Mouse (Mus musculus): ENCODE data around the gene Mylk2.

Gene Mylk2

DNA sequence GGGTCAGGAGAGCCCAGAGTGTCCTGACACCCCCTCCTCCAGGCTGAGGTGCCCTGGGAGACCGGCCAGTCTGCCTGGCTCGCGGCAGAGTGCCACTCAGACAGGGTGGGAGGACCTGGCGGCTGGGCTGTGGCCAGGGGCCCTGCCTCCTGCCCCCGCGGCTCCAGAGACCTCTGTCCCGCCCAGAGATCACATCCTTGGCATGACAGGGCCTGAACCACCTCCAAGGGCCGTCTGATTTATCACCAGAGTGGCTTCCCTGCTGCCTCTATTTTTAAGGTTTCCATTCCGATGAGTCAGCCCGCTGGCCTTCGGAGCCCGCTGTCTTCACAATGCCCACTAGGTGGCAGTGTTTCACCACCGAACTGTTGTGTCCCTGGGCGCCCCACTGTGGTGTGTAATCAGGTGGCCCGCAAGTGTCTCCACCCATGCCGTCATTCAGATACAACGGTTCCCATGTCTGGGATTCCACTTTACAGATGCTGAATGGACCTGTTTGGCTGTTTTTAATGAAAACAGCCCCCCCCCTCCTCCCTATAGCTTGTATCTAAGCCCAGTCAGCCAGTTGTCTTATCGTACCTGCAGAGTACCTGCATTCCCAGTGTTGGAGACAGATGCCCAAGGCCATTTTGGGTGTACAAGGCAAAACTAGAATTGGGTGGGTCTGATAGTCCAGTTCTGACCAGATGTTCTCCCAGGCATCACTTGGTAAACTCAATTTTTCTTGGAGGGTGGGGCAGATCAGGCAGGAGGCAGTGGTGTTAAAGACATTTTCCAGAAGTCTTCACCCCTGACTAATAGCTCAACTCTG, 3.4 kb downstream of the Mylk2 start:
- DNase-seq (ENCODE audit: low spot score): peak; percentile 78

- DNase-seq (ENCODE audit: low spot score): no peak
These were observed 4.3 kb downstream of the Mylk2 start for GRCm38 (mm10) chr2:152915453-152915852.

- DNase-seq (ENCODE audit: low spot score): no peak
These were observed 5.0 kb downstream of the Mylk2 start for GRCm38 (mm10) chr2:152916111-152916510.

GRCm38 (mm10) chr2:152917671-152918070, 6.5 kb downstream of the Mylk2 start:
- no peak for DNase-seq (ENCODE audit: low spot score)

DNA sequence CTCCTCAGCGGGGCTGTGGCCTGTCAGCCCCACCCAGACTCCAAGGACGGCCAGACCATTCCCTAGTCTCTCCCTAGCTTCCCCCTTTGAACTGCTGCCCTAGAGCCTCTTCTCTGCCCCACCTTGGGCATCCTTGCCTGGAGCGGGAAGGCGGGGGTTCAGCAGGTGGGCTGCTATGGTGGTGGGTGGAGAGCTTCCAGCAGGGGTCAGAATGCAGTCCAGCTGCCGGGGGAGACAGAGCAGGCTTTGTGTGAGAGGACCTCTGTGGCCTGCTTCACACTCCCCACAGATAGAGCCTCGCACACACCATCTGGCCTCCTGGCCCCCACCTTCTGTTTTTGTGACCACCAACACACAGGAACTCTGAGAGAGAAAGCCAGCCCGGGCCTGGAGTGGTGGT, 11.2 kb downstream of the Mylk2 start:
- DNase-seq (ENCODE audit: low spot score): no peak

DNA sequence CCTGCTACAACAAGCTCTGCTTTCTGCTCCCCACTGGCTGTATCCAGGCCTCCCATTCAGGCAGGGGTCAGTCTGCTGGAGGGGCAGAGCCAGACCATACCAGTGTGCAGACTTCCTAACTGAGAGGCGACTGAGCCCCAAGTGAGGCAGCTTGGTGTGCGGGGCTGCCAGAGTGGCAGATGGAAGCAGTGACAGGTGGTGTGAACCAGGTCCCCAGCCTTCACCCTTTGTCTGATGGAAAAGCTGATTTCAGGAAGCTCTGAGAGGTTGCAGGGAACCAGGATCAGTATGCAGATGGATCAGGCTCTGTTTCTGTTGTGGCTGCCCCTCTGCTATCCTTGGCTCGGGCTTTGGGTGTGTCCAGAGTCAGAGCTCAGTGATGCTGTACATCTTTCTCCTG, 12.5 kb downstream of the Mylk2 start:
- no peak for DNase-seq (ENCODE audit: low spot score)

- no peak for DNase-seq (ENCODE audit: low spot score)
These were observed 13.0 kb downstream of the Mylk2 start for GRCm38 (mm10) chr2:152924128-152924527.

- no peak for DNase-seq (ENCODE audit: low spot score)
These were observed 13.4 kb downstream of the Mylk2 start for GRCm38 (mm10) chr2:152924543-152924942.

DNA sequence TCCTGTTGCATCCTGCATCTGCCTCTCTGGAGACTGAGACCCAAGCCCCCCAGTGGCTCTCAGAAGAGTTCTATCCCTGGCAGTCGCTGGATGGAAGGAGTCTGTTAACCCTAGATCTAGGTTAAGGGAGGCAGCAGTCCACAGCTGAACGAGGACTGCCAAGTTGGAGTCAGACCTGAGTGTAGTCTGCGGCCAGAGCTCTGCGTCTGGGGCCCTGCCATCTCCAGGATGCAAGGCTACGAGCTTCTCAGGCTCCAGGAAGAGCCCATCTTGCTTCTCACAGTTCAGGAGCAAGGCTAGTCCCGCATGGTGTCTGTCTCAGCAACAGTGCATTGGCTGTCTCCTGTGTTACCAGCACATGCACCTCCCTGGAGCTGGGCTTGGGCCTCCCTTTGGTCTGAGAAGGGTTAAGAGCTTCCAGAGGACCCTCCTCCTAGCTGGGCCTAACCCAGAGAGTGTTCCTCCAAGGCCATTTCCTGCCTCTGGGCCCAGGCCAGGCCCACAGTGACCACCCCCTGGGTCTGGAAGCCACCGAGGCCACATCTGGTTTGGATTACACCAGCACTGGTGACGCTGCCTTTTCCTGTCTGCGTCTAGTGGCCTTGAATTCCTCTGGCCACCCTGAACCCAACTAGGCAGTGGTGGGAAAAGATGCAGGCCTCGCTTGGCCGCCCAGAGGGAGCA, 14.2 kb downstream of the Mylk2 start:
- DNase-seq (ENCODE audit: low spot score): no peak

- no peak for DNase-seq (ENCODE audit: low spot score)
These were observed 15.7 kb downstream of the Mylk2 start for GRCm38 (mm10) chr2:152926896-152927295.

- no peak for DNase-seq (ENCODE audit: low spot score)
These were observed 16.2 kb downstream of the Mylk2 start for GRCm38 (mm10) chr2:152927371-152927770.

DNA sequence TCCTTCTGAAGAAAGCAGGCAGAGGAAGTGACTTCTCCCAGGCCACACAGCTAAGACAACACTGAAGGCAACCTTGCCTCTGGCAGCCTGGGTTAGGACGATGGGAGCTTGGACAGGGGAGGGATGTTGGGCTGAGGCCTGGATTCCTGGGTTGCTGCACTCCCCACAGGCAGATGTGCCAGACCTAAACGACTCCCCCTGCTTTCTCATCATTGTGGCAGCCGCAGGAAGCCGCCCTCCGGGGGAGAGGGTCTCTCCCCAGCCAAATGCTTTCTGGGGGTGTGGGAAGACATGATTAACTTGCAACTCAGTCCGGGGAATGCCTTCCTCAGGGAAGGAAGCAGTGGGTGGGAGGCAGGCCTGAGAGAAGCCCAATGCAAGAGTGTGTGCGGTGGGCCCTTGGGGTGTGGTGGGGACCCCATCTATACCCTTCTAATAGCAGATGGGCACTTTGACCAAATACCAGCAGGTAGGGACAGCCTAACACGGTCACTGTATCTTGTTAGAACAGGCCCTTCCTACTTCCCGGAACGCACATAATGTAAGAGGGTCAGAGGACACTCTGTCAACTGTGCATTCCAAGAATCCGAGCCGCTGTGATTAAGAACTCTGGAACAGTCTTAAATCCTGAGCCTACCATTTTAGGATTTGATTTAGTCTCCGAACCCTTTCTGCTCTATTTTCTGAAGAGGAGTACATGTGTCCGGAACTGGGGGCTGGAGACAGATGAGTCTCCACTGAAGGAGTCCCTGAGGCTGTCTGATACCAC, 17.3 kb downstream of the Mylk2 start:
- DNase-seq (ENCODE audit: low spot score): no peak

DNA sequence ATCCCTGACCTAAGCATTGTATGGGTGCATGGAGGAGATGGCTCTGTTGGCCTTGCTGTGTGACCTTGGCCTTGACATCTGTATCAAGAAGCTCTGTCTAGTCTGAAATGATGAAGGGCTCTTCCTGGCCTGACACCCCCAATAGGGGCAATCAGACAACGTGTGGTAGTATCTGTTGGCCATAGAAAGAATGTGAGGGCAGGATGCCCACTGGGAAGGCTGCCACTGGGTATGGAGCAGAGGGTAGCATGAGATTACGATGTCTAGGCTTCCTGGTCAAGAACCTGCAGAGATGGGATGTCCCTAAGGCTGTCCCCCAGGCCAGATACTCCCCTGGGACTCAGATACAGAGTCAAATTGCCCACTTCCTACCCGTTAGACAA, 17.8 kb downstream of the Mylk2 start:
- DNase-seq (ENCODE audit: low spot score): no peak

- no peak for DNase-seq (ENCODE audit: low spot score)
These were observed 19.1 kb downstream of the Mylk2 start for GRCm38 (mm10) chr2:152930276-152930675.

- no peak for DNase-seq (ENCODE audit: low spot score)
These were observed 20.5 kb downstream of the Mylk2 start for GRCm38 (mm10) chr2:152931456-152932160.

DNA sequence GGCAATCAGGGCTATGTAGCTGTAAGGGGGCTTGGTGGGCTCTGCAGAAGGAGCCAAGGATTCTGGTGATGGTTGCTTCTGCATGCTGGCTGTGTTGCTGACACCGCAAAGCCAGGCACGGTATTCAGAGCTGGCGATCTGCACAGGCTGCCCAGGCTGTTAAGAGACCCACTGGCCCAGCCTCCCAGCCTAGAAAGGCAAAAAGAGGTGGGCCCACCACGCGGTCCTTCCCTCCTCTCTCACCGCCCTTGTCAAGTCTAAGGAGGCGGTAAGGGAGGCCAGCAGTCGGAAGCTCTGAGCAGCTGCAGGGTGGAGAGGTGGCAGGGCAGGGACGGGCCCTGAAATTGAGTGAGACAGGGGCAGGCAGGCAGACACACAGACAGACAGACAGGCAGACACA, 21.9 kb downstream of the Mylk2 start, which contains the start of gene Foxs1:
Foxs1 (minus strand) TSS at position 161 of the 400 bp plus-strand sequence.
- DNase-seq (ENCODE audit: low spot score): no peak

- no peak for DNase-seq (ENCODE audit: low spot score)
These were observed 22.5 kb downstream of the Mylk2 start for GRCm38 (mm10) chr2:152933614-152934013.

- no peak for DNase-seq (ENCODE audit: low spot score)
These were observed 28.7 kb downstream of the Mylk2 start for GRCm38 (mm10) chr2:152939846-152940245.

- no peak for DNase-seq (ENCODE audit: low spot score)
These were observed 30.0 kb downstream of the Mylk2 start for GRCm38 (mm10) chr2:152941106-152941505.

GRCm38 (mm10) chr2:152941776-152942175, 30.6 kb downstream of the Mylk2 start:
- no peak for DNase-seq (ENCODE audit: low spot score)

DNA sequence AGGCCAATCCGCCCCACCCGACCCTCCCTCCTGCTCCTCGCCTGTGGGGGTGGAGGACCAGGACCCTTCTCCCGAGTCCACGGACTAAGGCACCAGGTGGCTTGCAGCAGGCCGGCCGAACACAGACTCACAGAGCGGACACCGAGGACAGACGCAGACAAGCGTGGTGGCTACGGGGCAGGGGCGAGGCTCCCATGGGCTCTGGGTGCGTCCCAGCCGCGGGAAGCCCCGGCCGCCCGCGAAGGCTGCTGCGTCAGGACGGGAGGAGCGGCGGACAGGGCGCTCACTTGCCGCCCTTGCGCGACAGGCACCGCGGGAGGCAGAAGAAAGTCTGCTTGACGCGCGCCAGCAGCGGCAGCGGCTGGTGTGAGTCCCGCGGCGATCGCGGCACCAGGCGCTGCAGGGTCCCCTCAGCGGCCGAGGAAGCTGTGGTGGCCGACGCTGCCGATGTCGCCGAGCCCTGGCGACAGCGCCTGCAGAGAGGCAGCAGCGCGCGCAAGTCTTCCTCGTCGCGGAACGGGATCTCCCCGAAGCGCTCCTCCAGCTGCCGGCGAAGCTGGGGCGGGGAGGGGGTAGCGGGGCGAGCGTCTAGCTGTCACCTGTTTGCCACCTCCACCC, 31.9 kb downstream of the Mylk2 start:
- DNase-seq (ENCODE audit: low spot score): no peak

GRCm38 (mm10) chr2:152943568-152943967, 32.4 kb downstream of the Mylk2 start:
- no peak for DNase-seq (ENCODE audit: low spot score)

Measured in left cerebral cortex, adult 11 months (tissue).